Mouse (Mus musculus) forebrain, embryonic 10.5 days (tissue): ENCODE measurements around the gene Trank1. TPM values are rescaled to one million over a fixed set of nuclear protein-coding genes. Genes with fewer than 3 reads are reported as not detected.

Source experiments
- DNase-seq: peaks from one replicate; pipeline ENCODE4 v3.0.0-alpha.2; 2017; ENCODE audit warnings: low spot score; ENCODE audit errors: extremely low spot score
- H3K27ac ChIP-seq: fragments of 300-500 bp; sonication (generic); 2 replicates; pipeline ENCODE4 v1.5.1; 2016; ENCODE audit warnings: mild to moderate bottlenecking
- H3K27me3 ChIP-seq: fragments of 300-500 bp; sonication (generic); 2 replicates; pipeline ENCODE4 v1.6.1; 2016; ENCODE audit warnings: mild to moderate bottlenecking; ENCODE audit not compliant: poor library complexity, severe bottlenecking
- H3K36me3 ChIP-seq: fragments of 300-500 bp; sonication (generic); replicated peaks from 2 replicates; pipeline ENCODE4 v1.6.1; 2016; ENCODE audit warnings: mild to moderate bottlenecking, moderate library complexity
- H3K4me1 ChIP-seq: fragments of 300-500 bp; sonication (generic); 2 replicates; pipeline ENCODE4 v1.6.1; 2016
- H3K4me3 ChIP-seq: fragments of 300-500 bp; sonication (generic); 2 replicates; pipeline ENCODE4 v1.5.1; 2016; ENCODE audit warnings: mild to moderate bottlenecking, moderate library complexity
- H3K9me3 ChIP-seq: fragments of 300-500 bp; sonication (generic); 2 replicates; pipeline ENCODE4 v1.6.1; 2016; ENCODE audit warnings: mild to moderate bottlenecking, moderate library complexity
- WGBS: fragments of 180-500 bp; shearing (Covaris S2); methylation state at CpG from one replicate; pipeline ENCODE4 v1.1.7; 2016; 5-methylcytosine and 5-hydroxymethylcytosine counted together
- polyA plus RNA-seq: library from polyadenylated mRNA; unstranded; fragments of >200 nt; fragmentation: Nextera tagmentation; extraction: Ambion mirVana; gene quantifications from 2 replicates; pipeline ENCODE4 v1.2.1, GENCODE M21; 2016

The Trank1 gene
- polyA plus RNA-seq, 1 experiment from 2014 or later = 0.20 TPM

DNA sequence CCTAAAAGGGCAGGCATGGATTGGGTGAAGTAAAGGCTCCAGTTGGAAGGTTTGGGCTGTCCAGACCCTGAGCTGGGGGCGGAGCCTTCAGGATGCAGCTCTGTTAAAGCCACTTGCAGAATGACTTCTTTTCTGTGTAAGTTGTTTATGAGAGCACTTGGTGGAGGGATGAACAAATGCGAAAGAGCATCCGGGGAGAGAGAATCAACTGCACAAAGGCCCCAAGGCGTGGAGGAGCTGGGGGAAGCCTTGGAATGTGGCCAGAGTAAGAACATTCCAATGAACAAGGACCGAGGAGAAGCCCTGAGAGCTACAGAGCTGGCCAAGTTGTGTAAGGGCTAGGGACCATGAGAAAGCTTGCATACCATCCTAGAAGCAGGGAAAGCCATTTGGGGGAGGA, 111.0 kb downstream of the Trank1 start:
- WGBS = 82% methylated on average over 5 of the region's 5 CpGs
- H3K4me1 ChIP-seq = peaks cover 5% of the 10 kb centered on the region
- no peak for DNase-seq
- H3K27me3 ChIP-seq = no peaks in the 10 kb centered on the region
- no peak overlapping the region for H3K27ac ChIP-seq
- no peaks in the 10 kb centered on the region for H3K9me3 ChIP-seq
- no peaks in the 10 kb centered on the region for H3K36me3 ChIP-seq
- no peak overlapping the region for H3K4me3 ChIP-seq

DNA sequence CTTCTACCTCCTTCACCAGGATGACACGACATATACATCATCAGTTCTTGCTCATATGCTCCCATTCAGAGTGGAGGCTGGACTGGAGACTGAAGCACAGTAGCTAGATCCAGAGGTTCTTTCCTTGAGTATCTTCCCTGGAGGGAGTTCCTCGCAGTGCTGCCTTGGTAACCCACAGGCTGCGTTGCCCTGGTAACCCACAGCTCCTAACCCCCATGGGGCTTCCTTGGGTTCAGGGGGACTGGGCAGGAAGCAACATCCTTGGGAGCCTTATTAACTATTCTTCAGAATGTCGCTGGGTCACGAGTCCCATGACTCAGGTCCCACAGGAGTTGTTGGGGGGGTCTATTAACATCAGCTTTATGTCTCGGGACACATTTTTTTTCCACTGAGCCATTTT, 113.6 kb downstream of the Trank1 start:
- Histone ChIP-seq H3K27ac (no peak overlapping the region), H3K9me3 (no peaks in the 10 kb centered on the region), H3K4me3 (no peak overlapping the region), H3K36me3 (no peaks in the 10 kb centered on the region), H3K27me3 (no peaks in the 10 kb centered on the region), H3K4me1 (peaks cover 5% of the 10 kb centered on the region)
- WGBS = 63% methylated on average over 6 of the region's 6 CpGs
- DNase-seq = no peak

DNA sequence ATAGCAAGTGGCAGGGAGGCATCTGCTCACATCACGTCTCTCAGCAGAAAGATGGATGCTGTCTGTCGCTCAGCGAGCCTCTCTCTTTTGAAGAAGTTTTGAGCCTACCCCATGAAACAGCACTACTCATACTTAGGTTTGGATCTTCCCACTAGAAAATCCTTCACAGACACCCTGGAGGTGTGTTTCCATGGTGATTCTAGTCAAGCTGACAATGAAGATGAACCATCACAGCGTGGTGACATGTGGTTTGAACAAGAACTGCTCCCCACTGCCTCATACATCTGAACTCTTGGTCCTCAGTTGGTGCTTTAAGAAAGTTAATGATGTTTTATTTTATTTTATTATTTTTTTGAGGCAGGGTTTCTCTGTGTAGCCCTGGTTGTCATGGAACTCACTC, 114.4 kb downstream of the Trank1 start:
- no peak overlapping the region for H3K4me3 ChIP-seq
- H3K36me3 ChIP-seq = no peaks in the 10 kb centered on the region
- no peak overlapping the region for H3K27ac ChIP-seq
- no peaks in the 10 kb centered on the region for H3K27me3 ChIP-seq
- no peak for DNase-seq
- H3K9me3 ChIP-seq = no peaks in the 10 kb centered on the region
- 85% methylated on average over 4 of the region's 4 CpGs for WGBS
- H3K4me1 ChIP-seq = peaks cover 5% of the 10 kb centered on the region

- Histone ChIP-seq H3K4me3 (no peak overlapping the region), H3K36me3 (no peaks in the 10 kb centered on the region), H3K27me3 (no peaks in the 10 kb centered on the region), H3K27ac (no peak overlapping the region), H3K9me3 (no peaks in the 10 kb centered on the region), H3K4me1 (peaks cover 5% of the 10 kb centered on the region)
- WGBS = 87% methylated on average over 9 of the region's 9 CpGs
- no peak for DNase-seq
Measured at GRCm38 (mm10) chr9:111427891-111428555, 116.5 kb downstream of the Trank1 start.

- Histone ChIP-seq H3K9me3 (no peaks in the 10 kb centered on the region), H3K4me1 (peaks cover 5% of the 10 kb centered on the region), H3K4me3 (no peak overlapping the region), H3K27ac (no peak overlapping the region), H3K27me3 (no peaks in the 10 kb centered on the region), H3K36me3 (no peaks in the 10 kb centered on the region)
- 87% methylated on average over 8 of the region's 8 CpGs for WGBS
- no peak for DNase-seq
Measured at GRCm38 (mm10) chr9:111428698-111429362, 117.3 kb downstream of the Trank1 start.

DNA sequence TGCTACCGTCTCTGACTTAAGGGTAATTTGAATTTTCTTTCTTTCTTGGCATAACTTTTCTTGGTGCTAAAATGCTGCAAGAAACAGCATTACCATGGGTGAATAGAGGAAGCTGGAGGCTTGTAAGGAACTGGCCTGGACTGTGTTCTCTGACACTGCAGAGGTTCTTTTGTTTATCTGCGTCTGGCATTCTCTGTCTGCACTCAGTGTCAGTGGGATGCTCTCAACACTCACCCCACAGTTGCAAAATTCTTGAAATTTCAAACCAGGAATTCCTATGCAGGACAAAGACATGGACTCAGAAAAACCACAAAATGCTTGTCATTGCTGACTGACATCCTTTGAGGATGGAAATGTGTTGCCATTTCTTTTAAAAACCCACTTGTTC, 117.8 kb downstream of the Trank1 start:
- Histone ChIP-seq H3K36me3 (no peaks in the 10 kb centered on the region), H3K27ac (no peak overlapping the region), H3K4me3 (no peak overlapping the region), H3K4me1 (peaks cover 5% of the 10 kb centered on the region), H3K9me3 (no peaks in the 10 kb centered on the region), H3K27me3 (no peaks in the 10 kb centered on the region)
- 69% methylated on average over 2 of the region's 2 CpGs for WGBS
- DNase-seq = no peak

DNA sequence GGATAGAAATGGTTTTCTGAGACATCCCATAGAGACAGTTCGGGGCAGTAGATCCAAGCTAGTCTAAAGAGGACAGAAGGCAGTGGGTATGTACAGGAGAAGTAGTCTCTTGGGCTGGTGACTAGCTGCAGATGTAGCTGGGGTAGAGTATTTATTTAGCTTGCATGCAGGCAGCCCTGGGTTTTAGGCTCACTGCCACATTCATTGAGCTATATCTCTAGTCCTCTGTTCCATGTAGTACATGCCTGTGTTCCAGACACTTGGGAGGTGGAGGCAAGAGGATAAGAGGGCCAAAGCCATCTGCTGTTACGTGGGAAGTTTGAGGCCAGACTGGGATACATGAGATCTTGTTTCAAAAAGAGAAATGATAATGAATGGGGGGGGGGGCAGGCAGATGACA, 123.9 kb downstream of the Trank1 start:
- H3K9me3 ChIP-seq = no peaks in the 10 kb centered on the region
- H3K36me3 ChIP-seq = no peaks in the 10 kb centered on the region
- WGBS = 89% methylated on average over 2 of the region's 2 CpGs
- H3K4me1 ChIP-seq = peaks cover 12% of the 10 kb centered on the region
- no peak overlapping the region for H3K4me3 ChIP-seq
- DNase-seq = no peak
- no peak overlapping the region for H3K27ac ChIP-seq
- peaks cover 42% of the 10 kb centered on the region for H3K27me3 ChIP-seq

GRCm38 (mm10) chr9:111438904-111439835, 127.6 kb downstream of the Trank1 start, which contains the start of gene Dclk3:
Gene Dclk3 (plus strand): TSS chr9:111439081.
- Histone ChIP-seq H3K9me3 (no peaks in the 10 kb centered on the region), H3K27me3 (peaks cover 55% of the 10 kb centered on the region), H3K4me3 (peak within 1 kb of the TSS; percentile 62), H3K27ac (0 out of 2 replicates have a peak within 1 kb of the TSS, but pooled peaks have one; percentile 25), H3K4me1 (peaks cover 18% of the 10 kb centered on the region), H3K36me3 (no peaks in the 10 kb centered on the region)
- WGBS = 5% methylated on average over 54 of the region's 57 CpGs
- peak; percentile 19 for DNase-seq

DNA sequence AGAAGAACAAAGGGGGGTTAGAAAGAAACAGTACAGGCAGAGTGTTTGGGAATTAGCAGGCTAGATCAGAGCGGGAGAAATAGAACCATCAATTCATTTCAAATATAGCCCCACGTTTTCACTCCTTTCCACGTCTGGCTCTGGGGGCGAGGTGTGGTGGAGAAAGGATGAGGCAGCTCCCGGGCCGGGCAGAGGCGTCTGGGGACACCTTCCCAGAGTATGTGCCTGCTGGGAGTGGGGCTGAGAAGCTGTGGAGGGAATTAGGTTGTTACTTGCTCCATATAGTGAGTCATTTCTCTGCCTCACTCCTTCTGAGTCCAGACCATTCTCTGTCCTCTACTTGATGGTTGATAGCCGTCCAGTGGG, 128.3 kb downstream of the Trank1 start:
- Histone ChIP-seq H3K27ac (no peak overlapping the region), H3K4me3 (no peak overlapping the region), H3K36me3 (no peaks in the 10 kb centered on the region), H3K9me3 (no peaks in the 10 kb centered on the region), H3K4me1 (peaks cover 18% of the 10 kb centered on the region), H3K27me3 (peaks cover 55% of the 10 kb centered on the region)
- no peak for DNase-seq
- WGBS = 57% methylated on average over 8 of the region's 8 CpGs

DNA sequence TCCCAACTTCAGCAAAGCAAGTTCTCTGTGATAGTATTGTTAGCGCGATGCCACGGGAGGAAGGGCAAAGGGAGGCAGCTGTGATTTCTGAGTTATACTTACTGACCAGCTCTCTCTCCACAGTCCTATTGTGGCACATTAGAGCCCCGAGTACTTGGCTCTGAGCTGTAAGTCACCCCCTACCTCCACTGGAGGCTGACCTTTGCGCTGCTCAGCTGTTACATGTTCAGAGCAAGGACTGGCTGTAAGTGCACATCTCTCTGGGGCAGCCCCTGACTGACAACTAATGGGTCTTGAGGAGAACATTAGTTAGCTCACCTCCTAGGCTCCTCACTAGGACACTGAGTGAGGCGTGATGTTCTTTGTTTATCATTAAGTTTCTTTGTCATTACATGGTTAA, 128.9 kb downstream of the Trank1 start:
- peaks cover 18% of the 10 kb centered on the region for H3K4me1 ChIP-seq
- H3K27me3 ChIP-seq = peaks cover 55% of the 10 kb centered on the region
- WGBS = 87% methylated on average over 6 of the region's 6 CpGs
- no peaks in the 10 kb centered on the region for H3K36me3 ChIP-seq
- no peak overlapping the region for H3K27ac ChIP-seq
- no peak for DNase-seq
- H3K4me3 ChIP-seq = no peak overlapping the region
- H3K9me3 ChIP-seq = no peaks in the 10 kb centered on the region

DNA sequence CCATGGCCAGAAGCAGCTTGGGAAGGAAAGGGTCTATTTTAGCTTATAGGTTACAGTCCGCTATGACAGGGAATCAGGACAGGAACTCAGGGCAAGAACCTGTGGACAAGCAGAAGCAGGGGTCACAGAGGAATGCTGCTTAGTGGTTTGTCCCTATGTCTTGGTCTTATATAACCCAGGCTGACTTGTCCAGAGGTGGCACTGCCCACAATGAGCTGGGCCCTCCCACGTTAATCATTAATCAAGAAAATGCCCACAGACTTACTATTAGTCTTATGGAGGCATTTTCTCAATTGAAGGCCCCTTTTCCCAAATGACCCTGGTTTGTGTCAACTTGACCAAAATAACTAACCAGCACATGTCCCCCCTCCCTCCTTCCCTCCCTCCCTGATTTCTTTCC, 129.6 kb downstream of the Trank1 start:
- Histone ChIP-seq H3K27ac (no peak overlapping the region), H3K4me3 (no peak overlapping the region), H3K27me3 (peaks cover 53% of the 10 kb centered on the region), H3K4me1 (peaks cover 18% of the 10 kb centered on the region), H3K9me3 (no peaks in the 10 kb centered on the region), H3K36me3 (no peaks in the 10 kb centered on the region)
- WGBS = 87% methylated on average over 2 of the region's 2 CpGs
- no peak for DNase-seq
